Mouse (Mus musculus) cortical plate, adult 2 months (tissue): ENCODE results near the gene Gm21830.

Source experiments
- CTCF ChIP-seq: fragments of 200-500 bp; IDR thresholded peaks from 2 replicates; pipeline ENCODE4 v1.5.1; 2011; ENCODE audit warnings: mild to moderate bottlenecking, control low read depth, low read length; ENCODE audit not compliant: insufficient read depth; ENCODE audit errors: extremely low read depth
- POLR2A ChIP-seq: fragments of 200-500 bp; IDR thresholded peaks from 2 replicates; pipeline ENCODE4 v1.6.1; 2011; ENCODE audit warnings: mild to moderate bottlenecking, low read length, control low read depth; ENCODE audit not compliant: insufficient read depth; ENCODE audit errors: extremely low read depth

DNA sequence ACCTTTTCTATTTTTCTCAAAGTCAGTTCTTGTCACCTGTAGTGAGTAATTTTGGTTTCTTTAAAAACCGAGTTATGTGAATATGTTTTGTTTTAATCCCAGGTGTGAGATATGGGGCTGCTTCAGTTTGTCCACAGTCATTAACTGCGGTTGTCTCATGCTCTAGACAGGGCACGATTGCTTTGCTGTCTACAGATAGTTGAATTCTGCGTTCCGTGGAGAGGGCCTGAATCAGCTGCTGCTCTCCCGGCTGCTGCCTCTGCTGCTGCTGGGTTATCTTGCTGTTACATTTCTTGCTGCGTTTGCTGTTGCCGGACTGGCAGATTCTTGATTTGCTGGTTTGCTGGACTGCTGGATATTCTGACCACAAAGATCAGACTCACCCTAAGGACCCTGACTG, 24.8 kb downstream of the Gm21830 start:
- TF ChIP-seq CTCF (no peak), POLR2A (no peak)
